Mouse (Mus musculus): Measurements from ENCODE around the gene Prdm1.

The Prdm1 gene

DNA sequence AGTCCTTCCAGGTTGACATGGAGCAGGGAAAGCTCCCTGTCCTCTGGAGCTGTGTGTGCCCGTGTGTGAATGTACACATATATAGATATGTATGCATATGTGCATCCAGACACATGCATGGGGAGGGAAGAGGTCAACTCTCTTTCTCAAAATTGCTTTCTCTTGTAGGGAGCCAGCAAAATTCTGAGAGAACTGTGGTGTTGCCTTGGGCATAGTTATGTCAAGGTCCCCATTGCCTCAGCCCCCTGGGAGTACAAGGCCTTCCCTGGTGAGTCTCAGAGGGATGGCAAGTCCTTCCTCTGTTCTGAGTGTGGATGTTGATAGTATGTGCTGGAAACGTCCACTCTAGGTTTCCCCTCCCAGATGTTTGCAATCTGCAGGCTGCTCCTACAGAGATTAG lies 109.4 kb downstream of the Prdm1 start:
- no peak for DNase-seq

DNA sequence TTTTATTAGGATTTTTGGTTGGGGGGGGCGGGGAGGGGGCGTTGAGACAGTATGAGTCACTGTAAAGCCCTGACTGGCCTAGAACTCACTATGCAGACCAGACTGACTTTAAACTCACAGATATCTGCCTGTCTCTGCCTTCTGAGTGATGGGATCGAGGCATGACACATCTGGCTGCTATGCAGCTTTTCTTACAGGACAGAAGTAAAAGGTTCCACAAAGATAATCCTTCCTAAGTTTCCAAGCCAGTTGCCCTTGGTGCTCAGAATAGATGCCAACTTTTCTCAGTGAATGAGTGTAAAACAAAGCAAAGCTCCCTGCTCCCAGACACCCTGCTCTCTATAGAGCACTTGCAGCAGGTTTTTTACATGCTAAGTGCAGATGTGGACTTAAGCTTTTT lies 112.7 kb downstream of the Prdm1 start:
- no peak for DNase-seq

- no peak for DNase-seq
Observed at GRCm38 (mm10) chr10:44409958-44410357, 118.3 kb downstream of the Prdm1 start.

DNA sequence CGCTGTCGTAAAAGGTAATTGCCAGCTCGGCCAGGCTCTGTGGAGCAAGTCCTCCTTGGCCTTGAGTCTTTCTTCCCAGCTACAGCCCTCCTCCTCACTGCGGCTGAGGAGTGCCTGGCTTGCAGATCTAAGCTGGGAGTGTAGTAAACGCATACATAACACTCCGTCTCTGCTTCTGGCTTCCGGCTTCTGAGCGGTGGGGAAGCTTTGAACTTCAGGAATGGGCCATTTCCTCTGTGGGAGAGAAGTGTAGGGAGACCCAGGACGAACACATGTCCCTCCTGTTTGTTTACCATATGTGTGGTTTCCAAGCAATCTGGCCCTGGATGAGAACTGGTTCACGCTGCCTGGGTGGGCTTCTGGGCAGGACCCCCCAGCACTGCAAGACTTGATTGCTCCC lies 119.2 kb downstream of the Prdm1 start:
- no peak for DNase-seq

- no peak for DNase-seq
Observed at GRCm38 (mm10) chr10:44403415-44403814, 124.9 kb downstream of the Prdm1 start.

- DNase-seq: no peak
Observed at GRCm38 (mm10) chr10:44401600-44401999, 126.7 kb downstream of the Prdm1 start.

DNA sequence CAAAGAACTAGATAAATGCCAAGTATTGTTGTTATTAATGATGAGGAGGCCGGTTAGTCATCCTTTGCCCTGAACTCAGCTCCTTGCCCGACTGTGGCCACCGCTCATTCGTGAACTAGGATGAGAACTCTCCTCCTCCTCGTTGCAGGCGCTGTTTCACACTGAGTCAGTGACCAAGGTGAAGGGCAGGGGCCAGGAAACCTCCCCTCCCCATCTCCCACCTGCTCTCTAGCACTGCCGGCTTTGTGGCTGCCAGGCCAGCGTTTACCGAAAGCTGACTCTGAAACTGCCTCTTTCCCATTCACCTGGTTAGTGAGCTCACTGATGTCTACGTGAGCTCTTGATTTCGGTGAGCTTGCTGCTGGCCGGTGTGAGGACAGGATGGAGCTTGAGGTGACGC lies 127.7 kb downstream of the Prdm1 start:
- no peak for DNase-seq

GRCm38 (mm10) chr10:44400119-44400518 lies 128.2 kb downstream of the Prdm1 start:
- DNase-seq: no peak

DNA sequence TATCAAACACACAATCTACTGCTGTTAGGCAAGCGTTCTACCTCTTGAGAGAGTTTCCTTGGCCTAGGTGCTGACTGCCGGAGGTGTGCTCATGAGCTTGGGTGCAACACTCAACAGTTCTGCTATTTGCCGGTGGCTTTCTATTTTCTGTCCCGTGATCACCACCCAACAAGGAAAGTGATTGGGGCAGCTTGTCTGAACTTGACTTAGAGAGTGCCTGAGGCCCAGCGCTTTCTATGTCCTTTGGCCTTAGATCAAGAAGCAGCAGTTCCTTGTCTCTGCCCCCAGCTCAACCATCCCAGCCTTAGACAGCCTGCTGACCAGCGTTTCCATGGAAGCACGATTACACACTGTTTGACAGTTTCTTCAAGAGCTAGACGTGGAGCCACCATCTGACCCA lies 135.4 kb downstream of the Prdm1 start:
- DNase-seq: no peak

- no peak for DNase-seq
Observed at GRCm38 (mm10) chr10:44391509-44392290, 136.6 kb downstream of the Prdm1 start.

GRCm38 (mm10) chr10:44390286-44390685 lies 138.0 kb downstream of the Prdm1 start:
- DNase-seq: no peak

- DNase-seq: no peak
Observed at GRCm38 (mm10) chr10:44388706-44389233, 139.5 kb downstream of the Prdm1 start.
